Mouse (Mus musculus): ENCODE results near the gene Cobll1.

Cobll1 gene

DNA sequence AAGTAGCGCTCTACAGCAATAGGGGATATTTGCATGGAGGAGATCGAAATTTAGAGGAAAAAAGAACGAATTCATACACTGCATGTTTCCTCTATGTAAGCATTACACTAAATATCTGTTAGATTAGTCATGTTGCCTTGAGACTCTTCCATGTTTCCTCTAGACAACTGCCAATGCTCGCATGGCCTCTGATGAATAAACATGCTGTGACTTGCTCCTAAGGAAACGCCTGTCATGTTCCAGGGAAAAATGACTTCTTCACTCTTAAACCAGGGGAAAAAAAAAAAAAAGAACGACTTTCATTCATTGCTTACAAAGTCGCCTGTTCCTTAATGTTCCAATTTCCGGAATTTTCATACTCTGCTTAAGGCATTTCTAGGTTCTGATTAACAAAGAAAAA lies 2.1 kb downstream of the Cobll1 start:
- no peak for DNase-seq (ENCODE audit: low read depth, low spot score)

DNA sequence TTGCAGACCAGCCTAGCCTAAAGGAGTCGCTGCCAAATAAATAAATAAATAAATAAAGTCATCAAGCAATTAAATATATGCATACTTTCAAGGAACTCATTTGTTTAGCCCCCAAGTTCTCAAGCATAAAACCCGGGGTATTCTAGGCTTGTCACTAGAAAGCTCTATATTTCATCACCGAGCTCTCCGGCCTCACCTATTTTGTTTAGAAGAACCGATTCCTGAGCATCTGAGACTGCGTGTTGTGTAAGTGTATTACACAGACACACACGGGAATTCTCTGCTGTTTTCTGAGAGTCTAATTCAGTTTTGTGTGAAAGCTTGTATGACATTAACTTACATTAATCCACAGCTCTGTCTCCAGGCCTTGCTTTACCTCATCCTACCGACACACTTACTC lies 2.6 kb downstream of the Cobll1 start:
- no peak for DNase-seq (ENCODE audit: low read depth, low spot score)

DNA sequence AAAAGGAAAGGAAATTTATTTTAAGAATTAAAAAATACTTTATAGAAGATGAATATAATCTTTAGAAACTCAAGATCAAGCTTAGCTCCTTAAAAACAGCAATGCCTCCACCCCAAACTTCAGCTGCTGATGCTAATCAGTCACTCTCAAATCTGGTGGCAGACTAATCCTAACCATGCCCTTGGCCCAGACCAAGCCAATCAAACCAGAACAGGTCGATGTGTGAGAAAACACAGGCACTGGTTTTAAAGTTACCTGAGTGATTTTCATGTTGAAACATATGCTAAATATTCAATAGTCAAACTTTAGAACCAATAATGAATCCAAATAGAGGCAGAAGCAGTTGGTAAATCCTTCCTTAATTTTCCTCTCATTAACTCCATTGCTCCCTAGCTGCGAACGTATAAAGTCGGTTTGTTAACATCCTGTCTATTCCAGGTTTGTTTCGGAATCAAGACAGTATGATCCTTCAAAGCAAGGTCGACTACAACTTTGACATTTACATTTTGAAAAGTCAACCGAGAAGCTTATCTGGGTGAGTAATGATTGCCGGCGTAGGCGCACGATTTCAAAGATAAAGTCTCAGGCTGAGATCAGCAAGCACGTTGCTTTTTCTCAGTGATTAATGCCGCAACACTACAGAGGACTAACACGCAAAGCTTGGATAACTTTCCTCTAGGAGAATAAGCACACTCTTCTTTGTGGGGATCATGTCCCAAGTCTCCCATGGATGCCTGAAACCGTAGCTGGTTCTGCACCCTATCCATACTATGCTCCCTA lies 6.3 kb downstream of the Cobll1 start:
- no peak for DNase-seq (ENCODE audit: low read depth, low spot score)

DNA sequence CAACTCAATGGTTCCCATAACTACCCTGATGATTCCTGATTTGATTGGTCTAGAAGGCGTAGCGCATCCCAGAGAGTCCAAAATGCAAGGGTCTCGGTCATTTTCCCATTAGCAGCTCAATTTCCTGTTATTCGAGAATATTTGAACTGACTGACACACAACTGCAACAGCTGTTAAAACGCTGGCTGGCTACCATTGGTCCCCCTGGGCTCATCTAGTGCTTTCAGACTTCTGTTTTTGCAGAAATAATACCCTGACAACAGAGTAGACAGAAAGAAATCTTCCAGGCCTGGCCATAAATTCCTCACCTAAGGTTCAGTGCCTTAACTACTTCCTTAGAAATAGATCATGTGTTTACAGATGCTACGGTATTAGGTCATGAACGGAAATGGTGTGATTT lies 10.8 kb downstream of the Cobll1 start:
- DNase-seq (ENCODE audit: low read depth, low spot score), result no peak

DNA sequence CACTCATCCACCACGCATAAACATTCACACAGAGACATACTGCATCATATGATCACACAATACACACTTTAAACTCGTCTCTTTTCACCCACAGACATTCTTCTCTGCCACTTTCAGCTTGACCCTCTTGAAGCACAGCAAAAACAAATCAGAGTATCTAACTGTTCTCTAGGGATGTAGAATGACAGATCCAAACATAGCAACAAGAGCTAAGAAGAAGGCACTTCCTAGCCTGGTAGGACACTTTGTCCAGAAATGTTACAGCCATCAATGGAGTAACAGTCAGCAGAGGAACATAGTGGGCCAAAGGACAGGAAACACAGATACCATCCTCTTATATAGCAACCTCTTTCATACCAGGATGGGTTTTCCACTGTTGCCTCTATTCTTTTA lies 11.3 kb downstream of the Cobll1 start:
- no peak for DNase-seq (ENCODE audit: low read depth, low spot score)

DNA sequence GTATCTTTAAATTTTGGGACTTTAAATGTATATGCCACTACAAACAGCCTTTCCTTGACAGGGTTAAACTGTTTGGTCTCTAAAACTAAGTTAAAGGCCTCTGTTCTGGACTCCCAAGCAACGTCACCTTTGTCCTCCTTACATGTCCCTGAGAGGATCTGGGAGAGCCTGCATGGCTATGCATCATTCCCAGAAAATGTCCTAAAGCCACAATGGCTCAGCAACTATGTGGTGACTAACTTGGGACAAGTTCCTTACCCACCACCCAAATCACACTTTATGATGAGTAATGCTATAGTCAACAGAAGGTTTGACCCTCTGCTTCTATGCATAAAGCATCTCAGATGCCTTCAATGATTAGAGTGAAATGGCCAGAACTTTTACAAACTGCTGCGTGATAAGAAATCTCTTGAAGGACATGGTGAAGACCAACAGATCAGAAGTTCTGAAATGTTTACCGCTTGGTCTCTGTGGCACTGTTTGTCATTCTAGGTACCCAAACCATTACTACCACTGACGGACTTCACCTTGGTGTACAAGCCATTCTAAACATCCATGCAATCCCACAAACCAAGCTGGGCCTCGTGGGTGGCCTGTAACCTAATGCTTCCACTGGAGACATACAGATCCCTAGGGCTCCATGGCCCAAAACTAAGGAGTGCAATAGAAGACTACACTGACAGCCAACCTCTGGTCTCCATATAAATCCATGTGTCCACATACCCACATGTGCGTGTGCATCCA lies 11.9 kb downstream of the Cobll1 start:
- DNase-seq (ENCODE audit: low read depth, low spot score), result no peak

DNA sequence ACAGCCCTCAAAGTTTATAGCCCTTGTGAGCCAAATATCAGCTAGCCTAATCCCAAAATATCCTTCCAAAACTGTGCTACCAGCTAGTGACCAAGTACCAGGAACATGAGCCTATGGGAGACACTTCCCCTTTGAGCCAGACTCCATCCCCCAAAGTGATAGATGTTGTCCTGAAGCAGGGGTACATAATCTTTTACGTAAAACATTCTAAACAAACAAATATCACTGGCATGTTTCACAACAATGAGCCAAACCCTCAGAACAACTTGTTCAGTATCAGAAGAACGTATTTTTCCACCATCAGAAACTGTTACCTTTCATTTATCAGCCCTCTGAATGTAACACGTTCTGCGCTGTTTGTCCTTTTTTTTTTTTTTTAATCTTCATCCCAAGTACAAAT lies 12.7 kb downstream of the Cobll1 start:
- DNase-seq (ENCODE audit: low read depth, low spot score), result no peak

DNA sequence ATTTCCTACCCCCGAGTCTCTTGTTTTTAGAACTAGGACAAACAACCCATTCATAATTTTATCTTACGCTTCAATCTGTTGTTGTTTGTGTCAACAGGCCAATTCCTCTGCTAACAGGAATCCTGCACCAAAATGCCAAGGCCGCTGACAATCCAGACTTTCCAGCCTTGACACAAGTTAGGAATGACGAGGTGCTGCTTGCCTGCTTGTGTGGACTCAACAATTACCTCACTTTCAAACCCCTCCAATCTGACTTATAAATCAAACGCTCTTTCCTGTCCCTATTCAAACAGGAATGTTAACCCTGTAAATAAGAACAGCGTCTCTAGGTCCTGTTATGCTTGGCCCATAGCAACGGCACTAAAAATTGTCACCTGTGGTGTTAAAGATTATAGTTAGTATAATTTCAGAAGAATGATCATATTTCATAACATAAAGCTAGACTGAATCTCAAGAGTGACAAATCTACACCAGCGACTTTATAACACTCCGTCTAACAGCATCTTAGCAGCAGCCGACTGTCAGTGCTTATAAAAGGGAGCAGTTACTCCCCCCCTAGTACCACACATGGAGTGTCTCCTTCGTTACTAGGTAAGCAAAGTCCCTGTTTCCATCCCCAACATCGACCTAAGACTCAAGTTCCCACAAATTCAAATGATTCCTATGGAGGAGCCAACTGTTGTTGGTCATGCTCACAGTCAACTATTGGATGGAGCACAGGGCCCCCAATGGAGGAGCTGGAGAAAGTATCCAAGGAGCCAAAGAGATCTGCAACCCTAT lies 15.1 kb downstream of the Cobll1 start:
- DNase-seq (ENCODE audit: low read depth, low spot score), result no peak

DNA sequence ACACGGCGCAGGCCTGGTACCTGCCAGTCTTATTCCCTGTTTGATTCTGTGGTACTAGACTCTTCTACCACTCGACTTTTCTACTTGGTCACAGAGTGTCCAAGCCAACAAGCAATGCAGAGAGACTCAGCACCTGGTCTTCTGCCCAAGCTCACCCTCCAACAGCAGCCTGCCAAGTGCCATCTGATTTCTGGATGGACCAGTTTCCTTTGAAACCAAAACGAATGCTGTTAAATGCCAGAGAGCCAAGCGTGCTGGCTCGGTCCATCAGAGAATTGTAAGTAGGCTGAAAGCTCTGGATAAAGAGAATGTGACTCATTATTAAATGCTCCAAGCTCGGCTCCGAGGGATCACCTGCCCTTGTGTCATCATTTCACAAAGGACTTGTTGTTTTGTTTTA lies 16.2 kb downstream of the Cobll1 start:
- DNase-seq (ENCODE audit: low read depth, low spot score), result peak; percentile 57

DNA sequence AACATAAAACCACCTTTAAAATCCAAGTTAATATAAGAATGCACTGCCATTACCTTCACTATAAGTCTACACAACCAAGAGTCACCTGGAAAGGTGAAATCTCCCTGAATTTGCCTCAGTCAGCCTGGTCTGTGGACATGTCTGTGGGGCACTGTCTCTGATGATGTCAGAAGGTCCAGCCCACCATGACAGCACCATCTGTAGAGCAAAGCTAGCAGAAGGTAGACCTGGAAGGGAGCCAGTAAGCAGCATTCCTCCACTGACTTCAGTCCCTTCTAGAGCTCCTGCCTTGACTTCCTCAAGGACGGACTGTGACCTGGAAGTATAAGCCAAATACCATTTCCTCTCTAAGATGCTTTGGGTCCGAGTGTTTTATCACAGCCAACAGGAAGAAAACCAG lies 17.6 kb downstream of the Cobll1 start:
- DNase-seq (ENCODE audit: low read depth, low spot score), result peak; percentile 16

DNA sequence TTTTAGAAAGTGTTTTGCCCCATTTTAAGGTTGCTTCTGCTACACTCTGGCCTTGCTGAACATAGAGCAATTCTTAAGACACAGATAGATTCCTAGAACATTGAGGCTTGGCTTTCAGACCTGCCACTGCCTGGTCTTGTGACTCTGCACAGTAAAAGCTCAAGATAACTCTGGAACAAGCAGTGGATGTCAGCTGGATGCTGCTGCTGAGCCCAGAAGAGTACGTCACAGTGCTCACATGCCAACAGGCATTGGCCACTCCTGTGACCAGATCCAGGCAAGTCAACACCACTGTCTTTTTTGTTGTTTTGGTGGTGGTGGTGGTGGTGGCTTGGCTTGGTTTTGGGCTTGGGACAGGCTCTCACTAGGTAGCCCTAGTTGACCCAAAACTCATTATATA lies 18.6 kb downstream of the Cobll1 start:
- DNase-seq (ENCODE audit: low read depth, low spot score), result peak; percentile 61

DNA sequence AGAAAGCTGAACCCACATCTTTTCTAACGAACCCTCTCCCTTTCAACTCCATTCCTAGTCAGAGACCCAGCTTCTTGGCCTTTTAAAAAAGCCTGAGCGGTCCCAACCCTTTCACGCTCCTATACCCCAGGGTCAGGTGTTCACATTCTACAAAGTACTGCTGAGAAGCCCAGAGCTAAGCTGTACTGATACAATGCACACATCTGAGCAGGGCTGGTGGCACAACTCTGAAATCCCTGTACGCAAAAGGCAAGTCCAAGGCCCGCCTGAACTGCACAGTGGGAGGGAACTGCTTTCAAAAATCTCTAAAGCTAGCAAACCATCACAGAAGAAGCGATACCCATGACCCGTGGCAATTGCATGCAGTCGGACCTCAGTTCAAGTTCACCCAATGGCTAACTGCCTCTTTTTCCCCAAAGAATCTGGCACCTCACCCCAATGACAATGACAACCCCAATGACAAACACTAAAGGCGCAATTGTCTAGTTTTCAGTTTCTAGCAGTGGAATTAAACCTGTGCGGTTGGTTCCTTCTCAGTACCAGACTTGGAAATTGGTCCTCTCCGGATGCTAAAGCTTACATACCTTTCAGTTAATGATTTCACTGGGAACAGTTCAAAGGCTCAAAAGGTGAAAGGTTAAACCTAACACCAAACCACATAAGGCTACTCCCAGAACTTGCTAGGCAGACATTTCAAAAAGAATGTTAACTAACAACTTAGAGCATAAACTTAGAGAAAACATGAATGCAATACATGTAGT lies 19.6 kb downstream of the Cobll1 start:
- DNase-seq (ENCODE audit: low read depth, low spot score), result no peak

DNA sequence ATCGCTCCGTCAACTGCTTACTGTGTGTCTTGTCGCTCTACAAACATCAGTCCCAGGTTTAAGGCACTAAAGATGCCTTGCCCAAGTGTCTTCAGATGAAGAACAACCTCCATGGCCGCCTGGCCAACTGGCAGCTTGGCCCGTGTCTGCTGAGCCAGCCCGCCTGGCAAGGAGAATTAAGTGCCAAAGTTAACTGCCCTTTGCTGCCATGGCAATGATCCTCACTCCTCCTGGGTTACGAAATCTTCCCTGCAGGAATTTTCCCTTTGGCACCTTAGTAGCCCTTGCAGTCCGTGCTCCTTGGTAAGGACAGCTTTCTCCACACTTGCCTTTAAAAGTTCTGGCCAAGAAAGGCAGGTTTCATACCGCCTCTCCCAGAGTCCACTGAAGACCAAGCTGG lies 20.9 kb downstream of the Cobll1 start:
- DNase-seq (ENCODE audit: low read depth, low spot score), result no peak

DNA sequence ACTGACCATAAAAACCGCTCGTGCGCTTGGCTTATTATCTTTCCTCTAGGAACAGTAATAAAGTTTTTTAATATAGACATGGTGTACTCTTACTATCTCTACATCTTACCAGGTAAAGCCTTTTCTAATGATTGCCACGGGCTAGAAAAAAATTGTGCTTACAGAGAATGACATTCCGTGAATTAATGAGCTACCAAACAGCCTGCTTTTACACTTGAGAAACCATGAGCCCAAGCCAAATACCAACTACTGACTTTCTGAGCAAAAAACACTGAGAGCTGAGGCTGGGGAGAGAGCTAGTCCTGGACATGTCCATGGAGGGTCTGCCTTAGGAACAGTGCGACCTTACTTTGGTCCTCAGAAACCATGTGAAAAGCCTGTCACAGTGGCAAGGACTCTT lies 21.5 kb downstream of the Cobll1 start:
- no peak for DNase-seq (ENCODE audit: low read depth, low spot score)

DNA sequence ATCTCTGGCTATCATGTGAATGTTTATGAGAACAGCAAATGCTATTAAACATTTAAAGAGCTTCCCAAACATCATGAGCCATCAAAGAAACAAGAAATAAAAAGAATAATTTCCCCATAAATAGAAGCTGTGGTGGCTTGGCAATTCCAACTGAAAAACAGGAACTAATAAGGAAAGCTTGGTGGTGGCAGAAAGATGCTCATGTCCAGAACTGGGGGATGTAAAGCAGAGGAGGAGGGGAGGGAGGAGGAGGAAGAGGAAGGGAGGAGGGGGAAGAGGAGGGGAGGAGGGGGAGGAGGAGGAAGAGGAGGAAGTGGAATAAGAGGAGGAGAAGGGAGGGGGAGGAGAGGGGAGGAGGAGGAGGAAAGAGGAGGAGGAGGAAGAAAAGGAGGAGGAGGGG lies 23.0 kb downstream of the Cobll1 start:
- DNase-seq (ENCODE audit: low read depth, low spot score), result no peak

DNA sequence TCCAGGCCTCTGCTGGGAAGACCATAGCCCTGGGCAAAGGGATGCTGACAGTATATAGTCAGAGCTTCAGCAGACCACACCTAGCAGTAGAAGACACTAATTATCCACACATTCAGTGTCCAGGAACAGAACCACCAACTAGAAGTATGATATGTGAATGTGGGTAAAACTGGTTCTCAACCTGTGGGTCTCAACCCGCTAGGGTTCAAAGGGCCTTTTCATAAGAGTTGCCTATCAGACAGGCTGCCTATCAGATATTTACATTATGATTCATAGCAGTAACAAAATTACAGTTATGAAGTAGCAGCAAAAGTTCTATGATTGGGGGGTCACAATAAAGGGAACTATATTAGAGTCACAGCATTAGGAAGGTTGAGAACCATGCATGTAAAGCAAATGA lies 24.6 kb downstream of the Cobll1 start:
- DNase-seq (ENCODE audit: low read depth, low spot score), result no peak

DNA sequence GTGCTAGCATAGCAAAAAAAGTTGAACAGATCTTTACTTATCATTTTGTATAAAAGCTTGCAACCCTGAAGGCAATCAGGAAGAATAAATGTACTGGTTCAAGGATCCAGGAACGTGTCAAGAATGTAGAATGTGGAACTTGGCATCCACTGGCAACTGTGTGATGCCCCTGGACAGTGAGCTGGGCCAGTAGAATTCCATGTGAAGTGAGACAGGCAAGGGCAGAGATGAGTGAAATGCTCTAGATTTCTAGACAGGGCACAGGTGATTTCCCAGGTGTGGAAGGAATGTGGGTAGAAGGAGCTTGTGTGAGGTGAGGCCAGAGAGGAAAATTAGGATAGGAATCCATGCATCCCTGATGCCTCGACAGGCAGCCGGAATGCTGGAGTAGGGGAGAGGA lies 25.5 kb downstream of the Cobll1 start:
- DNase-seq (ENCODE audit: low read depth, low spot score), result no peak

DNA sequence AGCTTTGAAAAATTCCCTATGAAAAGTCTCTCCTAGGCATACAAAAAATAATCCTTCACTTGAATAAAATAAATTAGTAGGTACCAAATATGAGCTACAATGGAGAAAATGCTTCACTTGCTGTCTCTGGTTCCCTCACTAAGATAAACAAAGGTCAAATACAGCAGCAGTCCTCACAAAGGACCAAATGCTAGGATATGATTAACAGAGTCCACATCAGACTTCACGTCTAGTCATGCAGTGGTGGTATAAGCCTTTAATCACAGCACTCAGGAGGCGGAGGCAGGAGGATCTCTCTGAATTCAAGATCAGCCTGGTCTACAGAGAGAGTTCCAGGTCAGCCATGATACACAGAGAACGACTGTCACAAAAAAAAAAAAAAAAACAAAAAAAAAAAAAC lies 27.6 kb downstream of the Cobll1 start:
- DNase-seq (ENCODE audit: low read depth, low spot score), result no peak

DNA sequence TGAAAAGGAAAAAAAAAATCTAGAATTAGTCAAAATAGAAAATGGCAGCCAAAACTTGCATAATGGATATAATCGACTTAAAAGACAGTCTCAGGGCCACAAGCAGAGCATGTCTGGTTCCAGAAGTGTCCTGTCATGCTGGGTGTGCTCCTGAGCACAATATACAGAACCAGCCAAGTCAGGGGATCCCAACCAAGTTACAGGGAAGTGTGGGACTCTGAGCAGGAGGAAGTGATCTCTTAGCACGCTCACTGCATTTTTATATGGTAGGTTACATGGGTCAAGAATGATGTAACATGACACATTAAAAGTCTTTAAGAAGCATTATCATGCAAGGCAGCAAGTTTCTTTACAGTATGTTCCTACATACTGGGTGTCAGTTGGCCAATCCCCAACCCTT lies 31.5 kb downstream of the Cobll1 start:
- no peak for DNase-seq (ENCODE audit: low read depth, low spot score)

DNA sequence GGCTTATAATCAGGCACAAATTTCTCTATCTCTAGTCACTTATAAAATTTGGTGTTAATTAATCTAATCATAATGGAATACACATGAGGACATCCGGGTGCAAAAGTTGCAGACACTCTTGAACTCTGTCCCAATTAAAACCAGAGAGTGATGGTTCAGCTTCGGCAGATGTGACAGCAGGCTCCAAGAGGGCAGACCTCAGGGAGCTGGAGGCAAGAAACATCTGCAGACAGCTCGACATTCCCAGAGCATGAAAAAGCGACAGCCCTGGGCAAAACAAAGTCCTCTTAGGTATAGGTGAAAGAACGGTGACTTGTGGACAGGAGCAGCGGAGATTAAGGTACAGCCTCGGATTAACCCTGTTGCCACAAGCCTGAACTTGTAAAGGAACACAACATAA lies 35.5 kb downstream of the Cobll1 start:
- DNase-seq (ENCODE audit: low read depth, low spot score), result no peak

DNA sequence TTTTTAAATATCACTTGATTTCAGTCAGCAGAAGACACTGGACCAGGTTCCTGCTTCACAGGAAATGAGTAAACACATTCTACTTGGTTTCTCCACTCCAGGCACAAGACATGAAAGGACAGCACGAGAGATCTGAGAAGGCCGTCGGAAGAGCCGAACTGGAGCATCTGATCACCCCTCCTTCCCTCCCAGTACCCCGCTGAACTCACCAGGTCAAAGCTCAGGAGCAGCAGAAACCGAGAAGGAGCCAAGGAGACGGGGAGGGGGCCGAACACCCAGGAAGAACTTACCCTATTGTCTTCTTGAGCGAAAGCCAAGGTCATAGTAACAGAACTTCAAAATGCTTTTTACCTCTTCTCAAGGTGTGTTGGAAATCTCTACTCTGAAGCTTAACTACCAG lies 39.5 kb downstream of the Cobll1 start:
- no peak for DNase-seq (ENCODE audit: low read depth, low spot score)

DNA sequence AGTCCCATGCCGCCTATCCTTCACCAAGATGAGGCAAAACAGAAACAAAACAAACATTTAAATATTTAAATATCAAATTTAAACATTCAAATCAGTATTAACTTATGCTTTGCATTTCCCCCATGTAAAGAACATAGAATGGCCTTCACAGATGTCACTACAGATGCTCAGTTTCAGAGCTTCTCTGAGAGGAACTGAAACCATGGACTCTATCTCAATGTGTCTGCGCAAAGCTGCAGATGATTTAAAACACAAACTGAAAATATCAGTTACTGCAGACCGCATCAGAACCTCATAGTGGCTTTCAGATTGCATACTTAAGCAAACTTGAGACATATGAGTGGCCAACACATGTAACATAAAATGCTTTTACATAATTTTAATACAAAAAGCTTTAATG lies 40.6 kb downstream of the Cobll1 start:
- DNase-seq (ENCODE audit: low read depth, low spot score), result no peak

All from brain, adult 2 months (tissue).